Mouse (Mus musculus) embryonic facial prominence, embryonic 10.5 days (tissue): ENCODE results near the gene Olfr1359. TPM values are rescaled to one million over a fixed set of nuclear protein-coding genes. Genes with fewer than 3 reads are reported as not detected.

Source experiments
- microRNA-seq: library from miRNA; unstranded; fragments of <30 nt; microRNA quantifications from one replicate; pipeline ENCODE4, GENCODE M21; 2017
- polyA plus RNA-seq: library from polyadenylated mRNA; unstranded; fragments of >200 nt; fragmentation: Nextera tagmentation; extraction: Ambion mirVana; gene quantifications from 2 replicates; pipeline ENCODE4 v1.2.1, GENCODE M21; 2016

The Olfr1359 gene
- polyA plus RNA-seq, 1 experiment from 2014 or later, result not detected

Small RNAs within 50 kb of the gene (microRNA-seq; reads per million reads assigned to microRNA genes)
- not detected for gene Gm44357
- not detected for gene Gm44367
- 1.5 reads per million for gene Gm44454

Other genes with a start within 250 kb of the Olfr1359 start
- gene Zscan26, start 244.4 kb upstream of the Olfr1359 start, polyA plus RNA-seq, result 29.4 and 29.9 TPM in 2 replicates
- 1.3 and 2.0 TPM in 2 replicates for gene Nkapl, start 229.6 kb upstream of the Olfr1359 start, polyA plus RNA-seq
- 3.0 and 3.5 TPM in 2 replicates for gene Zkscan4, start 219.2 kb upstream of the Olfr1359 start, polyA plus RNA-seq
- not detected in 2 replicates for gene Gm10065, start 218.7 kb upstream of the Olfr1359 start, polyA plus RNA-seq
- gene AK157302, start 202.9 kb upstream of the Olfr1359 start, polyA plus RNA-seq, result 0.63 TPM in 1 of 2 replicates, not detected in the other
- 4.3 and 5.3 TPM in 2 replicates for gene Gm11273, start 196.7 kb upstream of the Olfr1359 start, polyA plus RNA-seq
- gene Zkscan8, start 167.0 kb upstream of the Olfr1359 start, polyA plus RNA-seq, result 7.6 and 7.8 TPM in 2 replicates
- gene Olfr1366, start 155.3 kb upstream of the Olfr1359 start, polyA plus RNA-seq, result 0.11 and 0.21 TPM in 2 replicates
- not detected in 2 replicates for gene Olfr1535, start 138.2 kb upstream of the Olfr1359 start, polyA plus RNA-seq
- not detected in 2 replicates for gene Olfr1364, start 116.4 kb upstream of the Olfr1359 start, polyA plus RNA-seq
- not detected in 2 replicates for gene Olfr1362, start 84.1 kb upstream of the Olfr1359 start, polyA plus RNA-seq
- gene Olfr11, start 55.6 kb upstream of the Olfr1359 start, polyA plus RNA-seq, result not detected in 2 replicates
- not detected in 2 replicates for gene Olfr1361, start 34.7 kb upstream of the Olfr1359 start, polyA plus RNA-seq
- not detected in 2 replicates for gene Olfr1360, start 20.7 kb upstream of the Olfr1359 start, polyA plus RNA-seq
- gene Hist1h2bl, start 18.0 kb downstream of the Olfr1359 start, polyA plus RNA-seq, result 1.6 and 3.1 TPM in 2 replicates
- 30.5 and 32.2 TPM in 2 replicates for gene Hist1h2ai, start 18.3 kb downstream of the Olfr1359 start, polyA plus RNA-seq
- gene Hist1h3h, start 19.5 kb downstream of the Olfr1359 start, polyA plus RNA-seq, result 10.7 and 12.8 TPM in 2 replicates
- 5.7 and 6.0 TPM in 2 replicates for gene Hist1h2bm, start 23.9 kb downstream of the Olfr1359 start, polyA plus RNA-seq
- gene Hist1h4j, start 37.0 kb downstream of the Olfr1359 start, polyA plus RNA-seq, result 0.93 and 1.3 TPM in 2 replicates
- 3.9 and 7.1 TPM in 2 replicates for gene Hist1h4k, start 52.4 kb downstream of the Olfr1359 start, polyA plus RNA-seq
- 18.6 and 21.7 TPM in 2 replicates for gene Hist1h2ak, start 55.7 kb downstream of the Olfr1359 start, polyA plus RNA-seq
- gene Hist1h2bn, start 56.0 kb downstream of the Olfr1359 start, polyA plus RNA-seq, result 3.6 and 4.0 TPM in 2 replicates
- 34.8 and 36.2 TPM in 2 replicates for gene Hist1h1b, start 82.5 kb downstream of the Olfr1359 start, polyA plus RNA-seq
- gene Hist1h3i, start 85.3 kb downstream of the Olfr1359 start, polyA plus RNA-seq, result 102 and 103 TPM in 2 replicates
- gene Hist1h2an, start 89.1 kb downstream of the Olfr1359 start, polyA plus RNA-seq, result 10.9 and 18.0 TPM in 2 replicates
- gene Hist1h2bp, start 89.3 kb downstream of the Olfr1359 start, polyA plus RNA-seq, result 3.1 and 3.2 TPM in 2 replicates
- gene Hist1h2bq, start 112.1 kb downstream of the Olfr1359 start, polyA plus RNA-seq, result 21.7 and 23.9 TPM in 2 replicates
- gene Hist1h2ao, start 112.4 kb downstream of the Olfr1359 start, polyA plus RNA-seq, result not detected in 2 replicates
- not detected in 2 replicates for gene Hist1h4m, start 113.6 kb downstream of the Olfr1359 start, polyA plus RNA-seq
- 9.3 and 10.5 TPM in 2 replicates for gene Hist1h4n, start 134.1 kb downstream of the Olfr1359 start, polyA plus RNA-seq
- gene Hist1h2ap, start 135.4 kb downstream of the Olfr1359 start, polyA plus RNA-seq, result 6,093 and 6,114 TPM in 2 replicates
- gene Hist1h2br, start 135.6 kb downstream of the Olfr1359 start, polyA plus RNA-seq, result 21.7 and 24.2 TPM in 2 replicates
- gene Zfp184, start 247.0 kb downstream of the Olfr1359 start, polyA plus RNA-seq, result 23.1 and 24.9 TPM in 2 replicates